Mouse (Mus musculus): ENCODE data around the gene Dennd1a.

GRCm38 (mm10) chr2:38235593-38235992, 51.6 kb downstream of the Dennd1a start:
- TF ChIP-seq POLR2A (IDR thresholded peaks at IDR 0.05; ENCODE audit: low read depth, low read length) (no peak), CTCF (IDR thresholded peaks at IDR 0.05; ENCODE audit: extremely low read depth, insufficient read depth, insufficient read length, insufficient replicate concordance) (no peak)

Data from spleen, adult 2 months (tissue).